Mouse (Mus musculus) cerebellum, adult 2 months (tissue): ENCODE measurements around the gene Zfp420. TPM values are rescaled to one million over a fixed set of nuclear protein-coding genes. Genes with fewer than 3 reads are reported as not detected.

Experiments used
- DNase-seq, 2 experiments: peaks; one replicate each; pipeline ENCODE4 v3.0.0; 2021
- H3K27ac ChIP-seq: fragments of 200-500 bp; 2 replicates; pipeline ENCODE4 v1.5.1; 2012; ENCODE audit warnings: low read length, control low read depth, inconsistent platforms; ENCODE audit not compliant: insufficient read depth
- H3K27me3 ChIP-seq: fragments of 200-500 bp; 2 replicates; pipeline ENCODE4 v1.6.1; 2012; ENCODE audit warnings: inconsistent platforms, mild to moderate bottlenecking, low read length, moderate library complexity; ENCODE audit not compliant: control insufficient read depth, insufficient read depth
- H3K4me1 ChIP-seq: fragments of 200-500 bp; 2 replicates; pipeline ENCODE4 v1.6.1; 2011; ENCODE audit warnings: low read length; ENCODE audit not compliant: control insufficient read depth, insufficient read depth
- H3K4me3 ChIP-seq: fragments of 200-500 bp; replicated peaks from 2 replicates; pipeline ENCODE3; 2011; ENCODE audit warnings: mild to moderate bottlenecking, low read depth, low read length, control low read depth; ENCODE audit not compliant: insufficient read depth
- CTCF ChIP-seq: fragments of 200-500 bp; IDR thresholded peaks from 2 replicates; pipeline ENCODE4 v1.5.1; 2011; ENCODE audit warnings: low read depth, mild to moderate bottlenecking, control low read depth, low read length, moderate library complexity, borderline replicate concordance; ENCODE audit not compliant: insufficient read depth
- POLR2A ChIP-seq: fragments of 200-500 bp; IDR thresholded peaks from 2 replicates; pipeline ENCODE4 v1.6.1; 2011; ENCODE audit warnings: low read length, control low read depth, borderline replicate concordance; ENCODE audit not compliant: insufficient read depth
- WGBS: fragments of 180-500 bp; shearing (Covaris S2); methylation state at CpG from one replicate; pipeline ENCODE4 v1.1.7; 2018; 5-methylcytosine and 5-hydroxymethylcytosine counted together
- polyA plus RNA-seq: library from polyadenylated mRNA; depleted of rRNA; stranded (reverse); fragments of >200 nt; gene quantifications from 2 replicates; pipeline ENCODE4 v1.2.3, GENCODE M21; 2012

Zfp420 gene
- polyA plus RNA-seq, 1 experiment: 12.7 TPM

- no peak for DNase-seq
- Histone ChIP-seq H3K27me3 (no peaks in the 10 kb centered on the region), H3K4me1 (no peaks in the 10 kb centered on the region), H3K4me3 (no peak overlapping the region), H3K27ac (no peak overlapping the region)
- TF ChIP-seq POLR2A (no peak), CTCF (no peak)
- 73% methylated on average over 7 of the region's 7 CpGs for WGBS
These were observed 20.3 kb downstream of the Zfp420 start for GRCm38 (mm10) chr7:29880056-29880455.

- H3K4me1 ChIP-seq: no peaks in the 10 kb centered on the region
- no peak overlapping the region for H3K4me3 ChIP-seq
- TF ChIP-seq CTCF (no peak), POLR2A (no peak)
- H3K27me3 ChIP-seq: no peaks in the 10 kb centered on the region
- no peak overlapping the region for H3K27ac ChIP-seq
- WGBS: 87% methylated on average over 7 of the region's 7 CpGs
- DNase-seq: no peak
These were observed 21.1 kb downstream of the Zfp420 start for GRCm38 (mm10) chr7:29880916-29881315.

- Histone ChIP-seq H3K27me3 (no peaks in the 10 kb centered on the region), H3K4me3 (no peak overlapping the region), H3K27ac (no peak overlapping the region), H3K4me1 (no peaks in the 10 kb centered on the region)
- TF ChIP-seq POLR2A (no peak), CTCF (no peak)
- WGBS: 98% methylated on average over 7 of the region's 7 CpGs
- DNase-seq: no peak
These were observed 30.7 kb downstream of the Zfp420 start for GRCm38 (mm10) chr7:29890501-29890900.

GRCm38 (mm10) chr7:29892756-29893155 is 33.0 kb downstream of the Zfp420 start:
- H3K4me1 ChIP-seq: no peaks in the 10 kb centered on the region
- TF ChIP-seq POLR2A: no peak
- TF ChIP-seq CTCF: no peak
- no peak overlapping the region for H3K4me3 ChIP-seq
- 97% methylated on average over 4 of the region's 4 CpGs for WGBS
- H3K27me3 ChIP-seq: no peaks in the 10 kb centered on the region
- no peak for DNase-seq
- H3K27ac ChIP-seq: no peak overlapping the region

- Histone ChIP-seq H3K27me3 (no peaks in the 10 kb centered on the region), H3K4me3 (no peak overlapping the region), H3K4me1 (no peaks in the 10 kb centered on the region), H3K27ac (no peak overlapping the region)
- WGBS: 92% methylated on average over 4 of the region's 4 CpGs
- TF ChIP-seq POLR2A (no peak), CTCF (no peak)
- DNase-seq: no peak
These were observed 38.6 kb downstream of the Zfp420 start for GRCm38 (mm10) chr7:29898351-29898750.

- no peaks in the 10 kb centered on the region for H3K27me3 ChIP-seq
- no peaks in the 10 kb centered on the region for H3K4me1 ChIP-seq
- TF ChIP-seq POLR2A: no peak
- no peak for TF ChIP-seq CTCF
- WGBS: 93% methylated on average over 4 of the region's 4 CpGs
- no peak for DNase-seq
- H3K27ac ChIP-seq: no peak overlapping the region
- H3K4me3 ChIP-seq: no peak overlapping the region
These were observed 44.3 kb downstream of the Zfp420 start for GRCm38 (mm10) chr7:29904101-29904500.

- under 1% methylated on average over 22 of the region's 22 CpGs for WGBS
These were observed 46.3 kb downstream of the Zfp420 start, which contains the start of gene Zfp27 for GRCm38 (mm10) chr7:29905966-29906681. Gene Zfp27 (minus strand): TSS chr7:29906572.

GRCm38 (mm10) chr7:29906682-29907058 is 46.9 kb downstream of the Zfp420 start:
- Histone ChIP-seq H3K4me3 (peak overlapping the region; percentile 68), H3K27me3 (no peaks in the 10 kb centered on the region), H3K4me1 (peaks cover 2% of the 10 kb centered on the region; the same call in 1 of the 2 replicates), H3K27ac (peak overlapping the region; percentile 80; the same call in 1 of the 2 replicates)
- 11% methylated on average over 8 of the region's 8 CpGs for WGBS
- DNase-seq: peak in 1 of 2 experiments; percentile 35
- TF ChIP-seq POLR2A: no peak
- no peak for TF ChIP-seq CTCF

More at GRCm38 (mm10) chr7:29905966-29906681, 46.3 kb downstream of the Zfp420 start, which contains the start of gene Zfp27:
- DNase-seq: peak; percentile 79 to 89
- Histone ChIP-seq H3K27ac (peak within 1 kb of the TSS; percentile 81), H3K27me3 (no peaks in the 10 kb centered on the region), H3K4me1 (peaks cover 2% of the 10 kb centered on the region; the same call in 1 of the 2 replicates), H3K4me3 (peak within 1 kb of the TSS; percentile 88)
- TF ChIP-seq CTCF (no peak), POLR2A (peak; percentile 92; the same call in 1 of the 2 replicates)
